Mouse (Mus musculus): ENCODE results near the gene Micall2.

DNA sequence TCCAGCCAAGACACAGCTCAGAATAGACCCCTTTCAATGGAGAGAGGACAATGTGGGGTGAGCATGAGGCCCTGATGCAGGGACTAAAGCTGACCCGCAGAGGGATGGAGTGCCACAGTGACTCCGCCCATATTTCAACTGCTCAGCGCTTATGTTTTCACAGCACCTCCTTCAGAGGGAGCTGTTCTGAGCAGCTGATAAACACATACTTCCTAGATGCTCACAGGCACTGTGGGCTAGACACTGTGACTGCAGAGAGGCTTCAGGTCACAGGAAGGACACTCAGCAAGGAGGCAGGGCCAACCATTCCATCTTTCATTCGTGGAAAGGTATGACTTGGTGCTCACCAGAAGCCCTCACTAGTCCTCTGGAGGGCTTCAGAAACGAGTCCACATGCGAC is 13.4 kb downstream of the Micall2 start:
- TF ChIP-seq CTCF (IDR thresholded peaks at IDR 0.05; ENCODE audit: low read depth) (no peak), EP300 (IDR thresholded peaks at IDR 0.05; ENCODE audit: low read depth) (no peak)

Measured in heart, postnatal 0 days (tissue).